Mouse (Mus musculus): ENCODE measurements at regions not wholly inside any gene's neighbourhood (a gene's known extent, or its start where the extent isn't known, plus 50 kb on each side); places are given as distances from the start of the nearest gene placed in this dataset.
A peak's percentile ranks its signal among the peaks of the same experiment; 100 is the strongest.

DNA sequence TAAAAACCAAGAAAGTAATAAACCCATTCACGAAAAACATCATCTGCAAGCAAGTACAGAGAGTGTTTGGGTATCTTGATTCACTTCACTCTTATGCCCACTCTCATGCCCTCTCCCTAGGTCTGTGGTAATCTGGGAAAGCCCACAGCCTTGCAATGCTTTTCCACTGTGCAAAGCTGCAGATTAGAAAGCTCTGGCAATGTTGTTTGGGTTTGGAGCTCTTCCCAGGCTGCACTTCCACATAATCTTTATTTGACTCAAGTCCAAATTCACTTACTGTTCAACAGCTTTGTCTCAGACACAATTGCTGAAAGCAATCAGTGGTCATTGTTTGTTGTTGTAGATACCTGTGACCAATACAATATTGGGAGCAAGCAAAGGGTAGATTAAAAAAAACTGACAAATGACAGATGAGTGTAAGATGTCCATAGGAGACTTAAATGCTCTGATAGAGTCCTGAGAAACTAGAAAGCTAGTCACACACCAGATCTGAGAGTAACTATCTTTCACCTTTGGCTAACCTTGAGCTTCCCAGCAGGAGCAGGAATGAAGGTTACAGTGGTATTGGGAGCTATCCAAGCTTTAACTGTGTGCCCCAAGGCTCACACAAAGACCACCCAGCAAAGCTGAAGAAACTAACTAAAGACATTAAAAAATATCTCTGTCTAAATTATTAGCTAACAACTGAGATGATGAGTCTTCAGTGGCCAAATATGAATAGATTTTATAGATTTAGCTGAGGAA lies 325.7 kb upstream of the Klf12 start:
- peak; percentile 11 for DNase-seq

DNA sequence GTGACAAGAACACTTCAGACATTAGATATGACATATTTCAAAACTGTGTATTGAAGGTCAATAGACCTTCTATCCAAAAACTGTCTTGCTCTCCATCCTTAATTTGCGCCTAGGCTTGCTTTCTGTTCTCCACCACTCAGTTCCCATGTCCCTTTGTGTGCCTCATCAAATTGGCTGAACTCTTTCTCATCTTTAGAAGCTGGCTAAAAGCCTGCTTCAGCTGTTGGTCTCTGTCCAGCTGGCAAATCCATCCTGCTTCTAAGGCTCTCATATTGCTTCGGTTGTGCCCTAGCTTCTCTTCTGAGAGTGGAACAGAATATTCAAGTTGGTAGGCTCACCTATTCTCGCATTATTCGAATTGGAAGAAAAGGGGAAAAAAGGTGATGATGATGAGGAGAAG lies 322.6 kb upstream of the Klf12 start:
- peak; percentile 58 for DNase-seq

DNA sequence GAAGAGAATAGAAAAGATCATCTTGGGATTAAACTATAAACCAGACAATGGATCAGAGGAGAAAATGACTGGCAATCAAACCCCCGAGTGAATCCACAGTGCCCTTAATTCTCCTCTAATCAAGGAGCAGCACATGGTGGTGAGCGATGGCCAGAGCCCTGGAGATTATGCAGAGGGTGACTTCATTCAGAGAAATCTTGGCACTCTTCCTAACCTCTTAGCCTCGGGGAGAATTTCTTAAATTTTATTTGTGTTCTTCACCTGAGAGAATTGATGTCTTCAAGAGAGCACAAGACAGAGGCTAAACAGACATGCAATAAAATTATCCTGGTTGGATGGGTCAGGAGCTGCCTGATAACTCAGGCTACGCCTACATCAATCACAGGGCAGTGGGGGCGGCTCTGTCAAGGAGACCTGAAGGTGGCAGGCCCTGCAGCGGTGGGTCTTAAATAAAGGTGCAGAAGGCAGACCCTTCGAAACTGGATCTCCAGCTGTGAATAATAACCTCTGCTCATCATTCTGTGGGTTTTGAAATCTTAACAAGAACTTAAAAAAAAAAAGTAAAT lies 316.5 kb upstream of the Klf12 start:
- no peak for DNase-seq

DNA sequence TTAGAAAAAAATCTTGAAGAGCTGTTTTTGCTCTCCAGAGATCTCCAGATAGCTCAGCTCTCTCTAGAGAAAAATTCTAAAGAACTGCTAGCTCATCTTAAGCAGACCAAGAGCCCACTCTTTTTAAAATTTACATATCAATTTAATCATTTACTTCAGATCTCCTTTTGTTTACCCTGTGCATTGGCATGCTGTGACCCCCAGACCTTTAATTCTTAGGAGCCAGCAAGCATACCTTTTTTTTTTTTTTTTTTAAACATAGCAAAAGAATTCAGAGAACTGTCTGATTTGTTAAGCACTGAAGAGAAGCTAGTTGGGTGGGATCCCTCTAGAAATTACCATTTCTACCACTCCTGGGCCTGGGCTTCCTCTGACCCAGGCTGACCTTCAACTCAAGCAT lies 285.5 kb upstream of the Klf12 start:
- DNase-seq, result no peak

DNA sequence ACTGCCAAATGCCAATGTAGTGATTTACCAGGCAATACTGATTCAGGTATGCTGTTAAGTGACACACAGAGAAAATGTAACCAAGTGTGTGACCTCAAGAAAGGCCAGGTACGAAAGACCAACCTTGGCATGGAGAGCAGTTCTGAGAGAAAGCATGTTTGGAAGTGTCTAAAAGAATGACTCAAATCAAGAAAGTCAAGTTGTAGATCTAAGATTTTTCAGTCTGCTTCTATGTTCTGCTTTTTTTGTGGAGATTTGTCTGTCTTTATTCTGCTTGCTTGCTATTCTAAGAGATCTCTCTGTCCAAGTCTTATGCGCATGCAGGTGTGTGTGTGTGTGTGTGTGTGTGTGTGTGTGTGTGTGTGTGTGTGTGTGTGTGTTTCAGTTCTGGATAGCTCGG lies 277.4 kb upstream of the Klf12 start:
- DNase-seq, result no peak

DNA sequence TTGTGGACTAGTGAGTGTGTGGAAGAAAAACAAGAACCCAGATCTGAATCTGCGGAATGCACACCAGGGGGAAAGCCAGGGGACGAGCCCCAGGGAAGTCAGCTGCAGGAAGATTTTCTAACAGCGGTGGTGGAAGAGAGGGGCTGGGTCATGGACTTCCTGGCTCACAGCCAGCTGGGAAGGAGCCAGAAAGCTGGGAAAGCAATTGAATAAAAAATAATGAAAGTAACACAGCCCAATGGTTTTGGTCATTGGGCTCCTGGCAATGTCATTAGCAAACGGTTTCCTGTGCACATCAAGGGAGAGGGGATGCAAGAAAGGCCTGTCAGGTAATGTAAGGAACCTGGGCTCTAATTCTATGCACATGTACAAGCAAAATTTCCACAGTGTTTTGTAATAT lies 273.9 kb upstream of the Klf12 start:
- DNase-seq, result peak; percentile 68

DNA sequence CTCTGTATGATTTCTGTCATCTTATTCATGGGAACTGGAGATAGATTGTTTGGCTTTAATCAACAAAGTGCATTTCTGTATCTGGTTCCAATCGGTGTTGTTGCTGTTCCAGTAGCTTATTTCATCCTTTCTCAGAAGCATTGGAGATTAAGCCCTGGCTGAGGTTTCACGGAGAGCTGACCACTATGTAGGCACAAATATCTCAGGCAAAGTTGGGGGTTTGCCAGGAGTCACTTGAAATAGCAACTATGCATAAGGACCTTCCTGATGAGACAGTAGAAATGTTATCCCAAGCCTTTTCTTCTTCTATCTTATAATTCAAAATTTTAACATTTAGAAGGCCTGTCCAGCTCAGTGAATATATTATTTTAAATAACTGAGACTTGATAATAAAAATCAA lies 268.0 kb upstream of the Klf12 start:
- no peak for DNase-seq

DNA sequence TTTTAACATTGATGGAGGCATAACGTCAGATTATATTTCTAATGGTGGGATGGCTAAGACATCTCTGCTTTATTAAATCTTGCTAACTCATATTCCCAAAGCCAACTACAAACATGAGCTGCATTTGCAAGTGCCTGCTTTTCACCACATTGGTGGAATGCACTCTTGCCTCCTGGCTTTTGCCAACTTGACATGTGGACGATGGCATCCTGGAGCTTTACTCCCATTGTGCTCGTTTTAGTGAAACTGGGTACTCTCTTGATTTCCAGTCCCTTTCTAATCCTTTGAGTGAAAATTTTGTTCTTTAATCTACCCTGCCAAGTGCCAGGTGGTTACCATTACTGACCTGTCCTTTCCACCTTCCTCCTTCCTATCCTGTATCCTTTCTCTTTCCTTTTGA lies 265.8 kb upstream of the Klf12 start:
- no peak for DNase-seq

DNA sequence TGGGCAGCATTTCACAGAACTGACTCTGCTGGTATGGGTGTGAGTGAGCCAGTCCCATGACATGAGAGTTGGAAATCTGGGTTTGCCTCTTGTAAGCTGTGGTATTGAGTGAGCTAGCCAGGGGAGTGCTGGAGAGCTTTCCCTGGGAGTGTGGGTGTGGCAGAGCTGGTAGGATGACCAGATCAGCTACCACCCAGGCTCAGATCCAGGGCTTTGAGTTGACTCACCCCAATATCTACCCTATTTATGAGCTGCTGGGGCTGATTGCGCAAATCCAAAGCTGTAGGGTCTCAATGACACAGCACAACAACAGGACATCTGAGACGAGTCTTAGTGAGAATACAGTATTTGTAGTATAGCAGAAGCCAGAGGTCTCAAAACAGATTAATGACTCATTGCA lies 245.7 kb upstream of the Klf12 start:
- no peak for DNase-seq

DNA sequence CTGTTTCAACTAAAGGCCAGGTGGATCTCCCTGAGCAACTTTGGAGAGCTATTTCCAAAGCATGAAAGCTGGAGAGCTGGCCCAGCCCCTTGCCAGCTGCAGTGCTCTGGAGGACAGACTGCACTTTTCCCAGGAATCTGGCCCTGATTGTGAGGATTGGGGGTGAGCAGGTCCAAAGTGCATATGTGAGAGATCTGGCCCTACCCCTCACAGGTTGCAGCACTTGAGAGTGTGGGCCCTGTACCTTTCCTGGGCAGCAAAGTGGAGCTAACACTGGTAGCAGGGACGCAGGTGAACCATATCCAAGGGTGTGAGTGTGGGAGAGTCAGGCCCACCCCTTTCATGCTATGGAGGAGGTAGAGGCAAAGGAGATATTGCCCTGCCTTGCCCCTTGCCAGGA lies 245.3 kb upstream of the Klf12 start:
- DNase-seq, result no peak

DNA sequence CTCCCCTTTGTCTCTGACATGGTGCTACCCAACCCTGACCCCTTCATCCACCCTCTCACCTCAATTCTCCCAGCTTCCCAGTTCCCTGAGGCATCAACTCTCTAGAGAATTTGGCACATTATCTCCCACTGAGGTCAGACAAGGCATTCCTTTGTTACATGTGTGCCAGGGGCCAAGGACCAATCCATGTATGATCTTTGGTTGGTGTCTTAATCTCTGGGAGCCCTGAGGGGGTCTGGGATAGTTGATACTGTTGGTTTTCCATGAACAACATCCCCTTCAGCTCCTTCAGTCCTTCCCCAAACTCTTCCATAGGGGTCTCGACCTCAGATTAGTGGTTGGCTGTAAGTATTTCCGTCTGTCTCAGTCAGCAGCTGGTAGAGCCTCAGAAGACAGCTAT lies 224.9 kb upstream of the Klf12 start:
- DNase-seq, result no peak

DNA sequence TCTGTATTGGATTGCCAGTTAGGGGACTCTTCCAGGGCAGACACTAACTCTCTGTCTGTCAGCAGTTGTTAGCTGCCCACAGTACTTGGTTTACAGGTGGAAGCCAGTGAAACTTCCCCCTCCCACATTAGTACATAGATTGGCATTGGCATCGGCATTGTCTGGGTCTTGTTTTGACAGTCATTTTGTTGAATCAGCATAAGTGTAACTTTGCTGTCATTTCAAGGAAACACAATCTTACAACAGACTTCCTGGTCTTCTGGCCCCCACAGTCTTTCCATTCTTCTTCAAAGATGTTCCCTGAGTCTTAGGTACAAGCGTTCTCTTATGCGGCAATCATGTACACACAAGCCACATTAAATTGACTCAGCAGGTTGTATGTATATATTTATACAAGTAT lies 223.6 kb upstream of the Klf12 start:
- no peak for DNase-seq

DNA sequence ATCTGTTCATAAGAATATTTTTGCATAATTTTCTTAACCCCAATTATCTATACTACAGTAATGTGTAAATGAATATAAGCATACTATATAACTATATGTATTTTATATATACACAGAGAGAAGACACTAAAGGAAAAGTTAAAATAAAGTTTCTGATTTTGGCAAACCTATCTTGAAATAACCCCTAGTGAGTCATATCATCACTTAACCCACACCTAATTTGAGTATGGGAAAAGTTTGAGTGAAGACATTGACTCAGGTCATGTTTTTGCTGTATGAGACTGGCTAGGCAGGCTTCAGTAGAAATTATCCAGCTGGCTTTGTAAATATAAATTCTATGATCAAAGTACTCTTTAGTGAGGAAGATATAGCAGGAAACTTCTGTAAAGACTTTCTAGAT lies 223.1 kb upstream of the Klf12 start:
- DNase-seq, result no peak

DNA sequence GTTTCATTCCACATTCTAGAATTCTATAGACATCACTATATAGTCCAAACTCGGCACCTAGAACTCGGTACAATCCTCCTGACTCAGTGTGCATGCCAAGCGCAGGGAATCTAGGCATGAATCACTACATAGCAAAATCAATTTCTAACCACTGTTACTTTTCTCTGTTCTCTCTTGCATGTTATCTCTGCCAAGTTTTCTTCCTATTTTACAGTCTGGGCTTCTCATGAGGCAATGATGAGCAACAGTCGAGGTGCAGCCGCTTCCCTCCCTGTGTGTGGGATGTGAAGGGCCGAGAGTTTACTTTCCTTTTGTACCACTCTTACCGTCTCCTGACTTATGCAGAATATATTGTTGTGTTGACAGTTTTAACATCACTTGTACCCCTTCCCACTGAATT lies 204.4 kb upstream of the Klf12 start:
- DNase-seq, result no peak

DNA sequence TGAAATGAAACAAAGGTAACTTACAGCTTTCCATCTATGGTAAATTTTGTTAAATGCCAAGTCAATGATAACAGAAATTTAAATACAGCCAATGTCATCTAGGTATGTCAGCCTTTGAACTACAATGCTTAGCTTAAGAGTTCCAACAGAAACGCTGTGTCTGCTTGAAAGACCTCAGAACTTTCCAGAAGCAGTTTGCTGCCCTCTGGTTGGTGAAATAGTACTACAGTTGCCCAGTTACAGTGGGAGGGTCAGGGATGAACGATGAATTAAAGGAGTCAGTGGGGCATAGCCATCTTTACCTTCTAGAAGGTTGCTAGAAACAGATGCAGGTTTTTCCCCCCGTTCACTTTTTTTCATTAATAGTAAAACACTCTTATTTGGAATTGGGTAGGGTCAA lies 201.0 kb upstream of the Klf12 start:
- DNase-seq, result peak; percentile 18

DNA sequence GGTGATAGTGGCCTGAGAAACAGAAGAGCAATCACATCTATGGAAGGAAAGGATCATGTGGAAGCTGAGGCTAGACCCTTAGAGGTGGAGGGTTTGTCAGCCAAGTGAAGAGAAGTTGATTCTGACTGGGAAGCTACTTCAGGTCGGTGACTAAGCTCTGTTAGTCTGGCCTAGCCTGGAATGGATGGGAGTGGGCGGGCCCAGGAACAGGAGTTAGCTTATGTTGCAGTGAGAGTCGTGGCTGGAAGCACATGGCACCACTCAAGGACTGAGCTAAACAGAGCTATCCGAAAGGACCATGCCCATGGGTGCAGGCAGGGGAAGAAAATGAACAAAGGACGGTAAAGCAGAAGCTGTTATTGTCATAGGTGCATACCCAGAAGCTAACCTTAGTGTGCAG lies 199.6 kb upstream of the Klf12 start:
- no peak for DNase-seq

DNA sequence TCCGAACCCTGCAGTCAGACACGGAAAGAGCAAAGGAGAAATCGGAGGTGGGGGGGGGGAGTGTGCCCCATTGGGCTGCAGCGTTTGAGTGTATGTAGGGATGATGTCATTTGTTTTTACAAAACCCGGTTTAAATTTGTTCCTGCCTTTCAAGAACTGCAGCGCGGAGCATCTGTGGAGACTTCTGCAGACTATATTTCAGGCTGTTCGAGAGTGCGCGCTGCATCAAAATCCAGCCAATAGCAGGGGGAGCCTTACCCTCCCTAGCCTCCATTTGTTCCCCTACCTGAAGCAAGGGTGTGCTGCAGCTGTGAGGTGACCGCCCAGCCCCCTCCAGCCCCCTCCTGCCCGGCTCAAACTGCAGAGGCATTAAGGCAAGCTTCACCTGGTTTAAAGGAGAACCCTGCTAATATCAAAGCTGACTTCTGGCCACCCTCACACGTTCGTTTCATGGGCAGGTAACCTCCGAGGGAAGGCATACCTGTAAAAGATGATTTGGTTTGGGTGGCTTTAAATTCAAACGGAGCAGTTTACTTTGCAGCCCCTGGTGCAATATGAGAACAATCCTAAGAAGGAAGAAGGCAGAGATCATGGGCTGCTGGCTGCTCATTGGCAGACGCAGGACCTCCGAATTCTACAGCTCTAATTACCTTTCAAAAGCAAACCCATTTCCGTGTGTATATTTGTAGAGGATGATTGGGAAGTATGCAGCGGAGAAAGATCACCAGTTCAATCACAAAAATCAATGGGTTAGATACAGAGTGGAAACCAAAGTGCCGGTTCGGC lies 193.3 kb upstream of the Klf12 start:
- DNase-seq, result no peak

DNA sequence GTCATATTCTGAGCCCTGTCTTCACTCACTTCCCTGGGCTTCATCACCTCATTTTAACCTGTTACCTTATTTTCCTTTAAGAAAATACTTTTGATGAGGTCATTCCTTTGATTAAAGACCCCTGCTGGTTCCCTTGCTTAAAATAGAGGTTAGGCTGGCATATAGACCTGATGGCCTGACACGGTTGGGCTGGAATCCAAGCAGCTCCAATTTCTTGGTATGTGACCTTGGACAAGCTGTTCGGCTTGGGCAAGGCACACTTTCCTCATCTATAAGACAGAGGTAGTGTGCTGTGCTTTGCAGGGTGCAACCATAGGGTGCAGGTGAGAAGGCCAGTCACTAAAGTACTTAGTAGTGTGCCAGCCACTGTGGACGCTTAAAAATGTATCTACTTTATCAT lies 183.8 kb upstream of the Klf12 start:
- DNase-seq, result no peak

DNA sequence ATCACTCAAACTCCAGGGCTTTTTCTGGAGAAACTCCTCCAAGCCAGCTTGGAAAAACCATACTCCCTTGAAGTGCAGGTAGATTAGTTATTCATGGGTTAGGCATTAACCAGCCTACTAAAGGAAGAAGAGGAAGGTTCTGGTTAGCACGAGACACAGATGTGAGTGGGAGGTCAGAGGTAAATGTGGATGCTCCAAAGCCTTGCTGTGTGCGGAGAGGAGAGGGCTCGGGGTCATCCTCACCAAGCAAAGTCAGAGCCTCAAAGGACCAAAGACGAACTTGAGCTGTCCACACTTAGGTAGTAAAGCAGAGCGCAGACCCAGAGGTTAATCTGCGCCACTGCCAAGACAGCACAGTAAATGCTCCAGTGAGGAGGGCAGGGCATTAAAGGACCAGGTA lies 177.8 kb upstream of the Klf12 start:
- no peak for DNase-seq

DNA sequence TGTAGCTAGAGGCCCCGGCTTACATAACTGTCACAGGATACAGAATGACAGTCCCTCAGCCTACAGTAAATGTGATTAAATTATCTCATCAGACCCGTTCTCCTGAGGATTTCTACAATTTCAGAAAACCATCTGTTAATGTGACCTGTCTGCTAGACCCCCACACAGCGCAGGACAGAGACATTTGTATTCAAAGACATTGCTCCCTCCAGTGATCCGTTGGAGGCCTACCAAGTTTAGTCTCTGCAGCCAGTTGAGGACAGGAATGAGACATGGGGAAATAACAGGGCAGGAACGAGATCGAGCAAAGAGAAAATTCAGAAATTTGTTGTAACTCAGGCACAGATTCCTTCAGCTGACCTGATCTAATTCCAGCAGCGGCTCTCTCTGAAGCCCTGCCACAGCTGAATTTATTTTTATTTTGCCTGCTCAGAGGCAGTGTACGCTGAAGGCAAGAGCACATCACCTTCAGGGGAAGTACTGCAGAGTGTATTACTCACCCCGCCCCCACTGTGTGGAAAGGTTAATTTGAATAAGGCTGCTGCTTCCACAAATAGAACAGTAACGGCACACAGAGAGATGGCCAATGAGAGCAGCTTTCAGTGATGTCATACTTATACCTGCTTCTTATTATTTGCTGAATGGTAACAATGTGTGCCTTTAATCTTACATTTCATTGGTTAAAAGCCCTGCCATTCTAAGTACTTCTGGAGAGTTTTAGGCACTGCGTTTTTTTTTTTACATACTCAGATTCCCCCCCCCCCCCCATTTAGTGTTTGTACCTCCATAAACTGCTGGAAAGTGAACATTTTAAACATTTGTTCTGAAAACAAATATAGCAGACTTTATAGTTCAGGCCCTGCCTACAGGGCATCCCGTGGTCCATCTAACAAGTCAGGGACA lies 176.9 kb upstream of the Klf12 start:
- DNase-seq, result peak; percentile 36

DNA sequence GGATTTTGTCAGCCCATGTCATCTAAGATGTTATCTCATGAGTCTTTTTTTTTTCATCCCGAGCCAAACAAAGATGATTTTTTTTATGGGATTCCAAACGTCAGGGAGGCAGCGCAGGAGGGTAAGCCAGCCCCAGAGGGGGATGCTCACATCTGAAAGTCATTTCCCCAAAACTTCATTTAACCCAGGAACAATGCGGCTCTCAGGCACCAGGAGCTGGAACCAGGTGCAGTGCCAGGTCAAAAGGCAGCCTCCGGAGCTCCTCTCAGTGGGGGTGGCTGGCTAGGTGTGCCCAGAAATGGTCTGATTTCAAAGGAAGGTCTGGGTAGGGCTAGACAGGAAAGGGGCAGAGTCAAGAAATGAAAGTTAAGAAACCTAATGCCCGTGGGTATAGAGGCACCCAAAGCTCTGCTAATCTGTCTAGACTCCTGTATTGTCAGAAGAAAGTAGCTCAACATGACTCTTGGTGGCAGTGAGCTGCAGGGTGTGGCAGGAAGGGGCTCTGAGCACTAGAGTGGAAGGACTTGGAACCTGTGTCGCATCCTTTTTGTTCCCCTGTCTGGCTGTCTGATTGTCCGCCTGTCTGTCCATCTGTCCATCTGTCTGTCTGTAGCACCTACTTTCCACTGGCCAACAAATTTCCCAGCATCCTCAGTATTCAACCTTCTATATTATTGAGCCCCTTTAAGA lies 175.3 kb upstream of the Klf12 start:
- DNase-seq, result no peak

Measured in adrenal gland, postnatal 10 days (tissue).